Mouse (Mus musculus) embryonic facial prominence, embryonic 11.5 days (tissue): ENCODE measurements at regions not wholly inside any gene's neighbourhood (a gene's known extent, or its start where the extent isn't known, plus 50 kb on each side); places are given as distances from the start of the nearest gene placed in this dataset.

ENCODE experiments used
- ATAC-seq: fragments of 200-750 bp; cut with Nextera tagmentation; replicated peaks from 2 replicates; pipeline ENCODE4 v1.8.0; 2017; ENCODE audit warnings: low read depth; ENCODE audit not compliant: insufficient number of reproducible peaks, low FRiP score, low TSS enrichment
- DNase-seq: peaks from one replicate; pipeline ENCODE4 v3.0.0-alpha.2; 2015; ENCODE audit warnings: low spot score
- H3K27ac ChIP-seq: fragments of 300-500 bp; sonication (generic); replicated peaks from 2 replicates; pipeline ENCODE4 v1.5.1; 2014; ENCODE audit warnings: mild to moderate bottlenecking, low read depth, low read length, control low read depth
- H3K27me3 ChIP-seq: fragments of 300-500 bp; sonication (generic); 2 replicates; pipeline ENCODE4 v1.6.1; 2014; ENCODE audit warnings: mild to moderate bottlenecking, low read length, moderate library complexity, mixed read lengths; ENCODE audit not compliant: control insufficient read depth, insufficient read depth
- H3K36me3 ChIP-seq: fragments of 300-500 bp; sonication (generic); replicated peaks from 2 replicates; pipeline ENCODE4 v1.6.1; 2014; ENCODE audit warnings: low read depth, mild to moderate bottlenecking, low read length, moderate library complexity, mixed read lengths; ENCODE audit not compliant: control insufficient read depth, insufficient read depth
- H3K4me1 ChIP-seq: fragments of 300-500 bp; sonication (generic); 2 replicates; pipeline ENCODE4 v1.6.1; 2014; ENCODE audit warnings: low read length, mixed read lengths; ENCODE audit not compliant: control insufficient read depth, insufficient read depth
- H3K4me2 ChIP-seq: fragments of 300-500 bp; sonication (generic); 2 replicates; pipeline ENCODE4 v1.6.1; 2014; ENCODE audit warnings: low read depth, mild to moderate bottlenecking, control low read depth, low read length, moderate library complexity
- H3K4me3 ChIP-seq: fragments of 300-500 bp; sonication (generic); 2 replicates; pipeline ENCODE4 v1.5.1; 2014; ENCODE audit warnings: low read depth, low read length, control low read depth
- H3K9ac ChIP-seq: fragments of 300-500 bp; sonication (generic); replicated peaks from 2 replicates; pipeline ENCODE4 v1.6.1; 2014; ENCODE audit warnings: mild to moderate bottlenecking, control low read depth, low read length
- H3K9me3 ChIP-seq: fragments of 300-500 bp; sonication (generic); replicated peaks from 2 replicates; pipeline ENCODE4 v1.6.1; 2016; ENCODE audit warnings: mild to moderate bottlenecking, low read length, inconsistent platforms, mixed read lengths; ENCODE audit not compliant: control insufficient read depth
- WGBS: fragments of 180-500 bp; shearing (Covaris S2); extraction: QIAGEN DNeasy Blood & Tissue Kit; methylation state at CpG from one replicate; pipeline ENCODE4 v1.1.7; 2014; 5-methylcytosine and 5-hydroxymethylcytosine counted together

- WGBS, result 92% methylated on average over 1 of the region's 1 CpGs
Observed at GRCm38 (mm10) chr4:97283099-97283498, 100.1 kb upstream of the Gm10192 start.

DNA sequence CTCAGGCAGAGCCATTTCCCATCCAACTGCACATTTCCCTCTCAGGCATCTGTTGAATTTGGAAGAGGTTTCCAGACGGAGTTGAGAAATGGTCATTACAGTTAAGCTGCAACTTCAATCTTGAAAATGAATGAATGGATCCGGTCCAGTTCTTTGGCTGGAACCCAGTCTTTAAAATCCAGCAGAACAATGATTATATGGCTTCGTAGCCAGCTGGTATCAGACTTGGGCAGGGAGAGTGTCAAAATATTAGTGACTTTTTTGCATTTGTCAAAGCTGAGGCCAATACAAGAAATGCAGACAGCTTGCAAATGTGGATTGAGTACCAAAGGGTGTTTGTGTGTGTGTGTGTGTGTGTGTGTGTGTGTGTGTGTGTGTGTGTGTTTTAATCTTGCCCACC is 99.7 kb upstream of the Gm10192 start:
- ATAC-seq (no peak), DNase-seq (no peak)
- no peaks in the 10 kb centered on the region for H3K27me3 ChIP-seq
- H3K4me2 ChIP-seq, result no peak overlapping the region
- H3K4me1 ChIP-seq, result no peaks in the 10 kb centered on the region
- no peak overlapping the region for H3K9ac ChIP-seq
- H3K4me3 ChIP-seq, result no peak overlapping the region
- H3K36me3 ChIP-seq, result no peaks in the 10 kb centered on the region
- WGBS, result 77% methylated on average over 3 of the region's 3 CpGs
- H3K9me3 ChIP-seq, result no peaks in the 10 kb centered on the region
- no peak overlapping the region for H3K27ac ChIP-seq

More at GRCm38 (mm10) chr4:97283099-97283498, 100.1 kb upstream of the Gm10192 start:
- no peaks in the 10 kb centered on the region for H3K36me3 ChIP-seq
- no peaks in the 10 kb centered on the region for H3K9me3 ChIP-seq
- no peak overlapping the region for H3K4me2 ChIP-seq
- DNase-seq, result no peak
- no peak overlapping the region for H3K4me3 ChIP-seq
- no peak overlapping the region for H3K9ac ChIP-seq
- H3K4me1 ChIP-seq, result no peaks in the 10 kb centered on the region
- no peak for ATAC-seq
- H3K27me3 ChIP-seq, result no peaks in the 10 kb centered on the region
- no peak overlapping the region for H3K27ac ChIP-seq

DNA sequence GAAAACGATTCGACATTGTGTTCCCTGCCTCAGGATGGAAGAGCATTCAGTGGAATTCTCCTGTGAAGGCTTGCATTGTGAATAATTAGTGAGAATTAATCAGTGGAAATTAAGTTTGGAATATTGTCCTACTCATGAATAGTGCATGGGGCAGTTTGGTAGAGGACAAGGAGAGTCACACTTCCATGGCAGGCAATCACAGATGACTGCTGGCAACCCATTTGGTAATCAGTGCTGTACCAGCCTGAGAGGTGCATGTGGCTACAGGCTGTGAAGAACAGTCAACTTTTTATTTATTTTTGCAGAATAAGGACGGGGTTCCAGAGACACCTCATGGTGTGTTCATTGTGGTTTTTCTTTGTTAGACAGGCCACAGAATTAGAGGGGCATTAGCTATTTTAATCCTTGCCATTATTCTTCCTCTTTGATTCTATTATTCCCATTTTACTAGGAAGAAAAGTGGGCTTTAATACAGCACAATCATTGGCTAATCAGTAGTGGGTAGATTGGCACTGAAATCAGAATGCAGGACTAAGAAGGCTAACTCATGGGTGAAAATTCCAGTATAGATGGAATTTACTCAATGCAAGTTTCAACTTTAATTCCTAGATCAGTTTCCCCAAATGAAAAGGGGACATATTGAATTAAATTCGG is 98.3 kb upstream of the Gm10192 start:
- 80% methylated on average over 4 of the region's 4 CpGs for WGBS
- 0 out of 2 replicates have a peak, but pooled peaks have one; percentile 44 for ATAC-seq
- H3K4me2 ChIP-seq, result no peak overlapping the region

GRCm38 (mm10) chr4:97280712-97281111 is 97.7 kb upstream of the Gm10192 start:
- Histone ChIP-seq H3K9me3 (no peaks in the 10 kb centered on the region), H3K4me1 (no peaks in the 10 kb centered on the region), H3K4me2 (no peak overlapping the region), H3K27me3 (no peaks in the 10 kb centered on the region), H3K27ac (no peak overlapping the region), H3K4me3 (no peak overlapping the region), H3K9ac (no peak overlapping the region), H3K36me3 (no peaks in the 10 kb centered on the region)
- DNase-seq, result no peak
- WGBS, result 56% methylated on average over 3 of the region's 3 CpGs
- ATAC-seq, result no peak

More for the DNA sequence above, 98.3 kb upstream of the Gm10192 start:
- Histone ChIP-seq H3K9ac (no peak overlapping the region), H3K9me3 (no peaks in the 10 kb centered on the region), H3K4me1 (no peaks in the 10 kb centered on the region), H3K27ac (no peak overlapping the region), H3K27me3 (no peaks in the 10 kb centered on the region), H3K4me3 (no peak overlapping the region), H3K36me3 (no peaks in the 10 kb centered on the region)
- DNase-seq, result no peak

DNA sequence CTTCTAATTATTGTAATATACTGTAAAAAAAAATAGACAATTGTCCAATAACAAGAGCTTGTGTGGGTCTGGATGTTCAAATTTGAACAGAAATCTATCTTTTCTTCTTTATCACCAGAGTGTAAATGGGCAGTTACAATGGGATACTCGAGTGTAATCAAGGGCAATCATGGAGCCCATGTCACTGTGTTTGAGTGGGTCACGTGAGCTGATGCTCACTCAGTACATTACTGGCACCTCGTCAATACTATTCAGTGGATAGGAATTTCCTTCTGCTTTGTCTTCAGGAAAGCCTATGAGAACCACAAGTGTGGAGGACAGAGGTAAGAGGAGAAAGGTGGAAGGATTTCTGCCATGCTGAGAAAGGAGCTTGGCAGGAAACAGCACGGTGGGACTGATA is 54.0 kb upstream of the Gm10192 start:
- Histone ChIP-seq H3K4me2 (no peak overlapping the region), H3K4me3 (no peak overlapping the region), H3K4me1 (no peaks in the 10 kb centered on the region), H3K27ac (no peak overlapping the region), H3K9ac (no peak overlapping the region), H3K9me3 (no peaks in the 10 kb centered on the region), H3K36me3 (no peaks in the 10 kb centered on the region), H3K27me3 (no peaks in the 10 kb centered on the region)
- ATAC-seq (no peak), DNase-seq (no peak)
- 79% methylated on average over 4 of the region's 4 CpGs for WGBS

DNA sequence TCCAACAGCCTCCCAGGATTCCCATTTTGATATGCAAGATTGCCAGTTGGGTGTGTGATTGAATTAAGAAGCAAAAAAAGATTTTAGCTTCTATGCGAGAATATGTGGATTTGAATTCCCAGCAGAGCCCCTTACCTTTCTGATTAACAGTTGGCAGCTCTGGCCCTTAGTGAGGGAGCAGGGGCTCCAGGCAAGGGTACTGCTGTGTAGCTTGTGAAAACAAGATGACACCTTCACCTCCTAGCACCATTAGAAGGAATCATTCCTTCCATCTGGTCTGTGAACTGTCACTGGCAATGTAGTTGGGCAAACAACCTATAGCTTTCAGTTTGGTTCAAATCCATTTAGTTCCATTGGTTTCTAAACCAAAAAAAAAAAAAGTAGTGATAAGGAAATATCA is 53.4 kb upstream of the Gm10192 start:
- H3K27ac ChIP-seq, result no peak overlapping the region
- ATAC-seq (no peak), DNase-seq (no peak)
- WGBS, result 70% methylated on average over 1 of the region's 1 CpGs
- H3K36me3 ChIP-seq, result no peaks in the 10 kb centered on the region
- H3K9ac ChIP-seq, result no peak overlapping the region
- no peak overlapping the region for H3K4me3 ChIP-seq
- no peaks in the 10 kb centered on the region for H3K27me3 ChIP-seq
- H3K9me3 ChIP-seq, result no peaks in the 10 kb centered on the region
- no peaks in the 10 kb centered on the region for H3K4me1 ChIP-seq
- no peak overlapping the region for H3K4me2 ChIP-seq

DNA sequence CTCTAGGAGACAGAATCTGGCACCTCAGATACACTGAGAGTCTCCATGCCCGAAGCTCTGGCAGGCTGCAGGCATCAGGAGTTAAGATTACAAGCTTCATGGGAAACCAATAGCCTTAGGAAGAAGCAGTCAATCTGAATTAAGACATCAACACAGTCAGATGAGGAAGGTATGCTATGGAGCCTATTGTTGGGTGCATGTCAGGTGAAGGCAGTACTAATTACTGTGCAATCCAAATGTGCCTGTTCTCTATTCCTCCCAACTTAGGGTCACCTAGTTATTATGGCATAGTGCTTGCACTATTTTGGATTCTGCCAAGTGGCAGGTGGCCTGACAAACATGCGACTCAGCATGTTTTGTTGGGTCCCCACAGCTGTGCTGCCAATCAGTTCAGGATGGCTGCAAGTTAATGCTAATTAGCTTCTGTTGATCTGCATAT is 53.0 kb upstream of the Gm10192 start:
- no peak overlapping the region for H3K4me3 ChIP-seq
- ATAC-seq (no peak), DNase-seq (no peak)
- H3K9me3 ChIP-seq, result no peaks in the 10 kb centered on the region
- H3K36me3 ChIP-seq, result no peaks in the 10 kb centered on the region
- 62% methylated on average over 2 of the region's 2 CpGs for WGBS
- no peak overlapping the region for H3K9ac ChIP-seq
- H3K4me1 ChIP-seq, result no peaks in the 10 kb centered on the region
- H3K27ac ChIP-seq, result no peak overlapping the region
- H3K27me3 ChIP-seq, result no peaks in the 10 kb centered on the region
- H3K4me2 ChIP-seq, result no peak overlapping the region
